Mouse (Mus musculus): Measurements from ENCODE around the gene Rbm42. TPM values are rescaled to one million over a fixed set of nuclear protein-coding genes. Genes with fewer than 3 reads are reported as not detected.

Gene Rbm42
- polyA plus RNA-seq, 1 experiment: 24.9 TPM

GRCm38 (mm10) chr7:30599933-30600353 is 50.2 kb downstream of the Rbm42 start:
- 5% methylated on average over 16 of the region's 16 CpGs for WGBS
- Histone ChIP-seq H3K27ac (ENCODE audit: control insufficient read depth, insufficient read depth, low read depth, low read length, poor library complexity) (no peak overlapping the region), H3K4me1 (ENCODE audit: control insufficient read depth, insufficient read depth, low read length) (no peaks in the 10 kb centered on the region; the same call in 1 of the 2 replicates), H3K4me3 (replicated peaks; ENCODE audit: control insufficient read depth, low read depth, low read length) (no peak overlapping the region)
- TF ChIP-seq POLR2A (IDR thresholded peaks at IDR 0.05; ENCODE audit: borderline replicate concordance, control insufficient read depth, low read depth, low read length) (no peak), CTCF (IDR thresholded peaks at IDR 0.05; ENCODE audit: control insufficient read depth, insufficient read depth, low read length) (no peak)

GRCm38 (mm10) chr7:30598786-30599185 is 51.3 kb downstream of the Rbm42 start, which contains the start of gene Zbtb32:
TSS of gene Zbtb32 (minus strand) at chr7:30598909.
- Histone ChIP-seq H3K27ac (ENCODE audit: control insufficient read depth, insufficient read depth, low read depth, low read length, poor library complexity) (no peak within 1 kb of the TSS), H3K4me1 (ENCODE audit: control insufficient read depth, insufficient read depth, low read length) (peaks cover 2% of the 10 kb centered on the region; the same call in 1 of the 2 replicates), H3K4me3 (replicated peaks; ENCODE audit: control insufficient read depth, low read depth, low read length) (no peak within 1 kb of the TSS)
- 91% methylated on average over 12 of the region's 12 CpGs for WGBS
- no peak for TF ChIP-seq POLR2A (IDR thresholded peaks at IDR 0.05; ENCODE audit: borderline replicate concordance, control insufficient read depth, low read depth, low read length)
- no peak for TF ChIP-seq CTCF (IDR thresholded peaks at IDR 0.05; ENCODE audit: control insufficient read depth, insufficient read depth, low read length)

GRCm38 (mm10) chr7:30596811-30597210 is 53.3 kb downstream of the Rbm42 start:
- 83% methylated on average over 5 of the region's 5 CpGs for WGBS
- Histone ChIP-seq H3K27ac (ENCODE audit: control insufficient read depth, insufficient read depth, low read depth, low read length, poor library complexity) (no peak overlapping the region), H3K4me3 (replicated peaks; ENCODE audit: control insufficient read depth, low read depth, low read length) (no peak overlapping the region), H3K4me1 (ENCODE audit: control insufficient read depth, insufficient read depth, low read length) (peaks cover 3% of the 10 kb centered on the region; the same call in 1 of the 2 replicates)
- TF ChIP-seq POLR2A (IDR thresholded peaks at IDR 0.05; ENCODE audit: borderline replicate concordance, control insufficient read depth, low read depth, low read length): no peak
- TF ChIP-seq CTCF (IDR thresholded peaks at IDR 0.05; ENCODE audit: control insufficient read depth, insufficient read depth, low read length): no peak

- no peak overlapping the region for H3K27ac ChIP-seq (ENCODE audit: control insufficient read depth, insufficient read depth, low read depth, low read length, poor library complexity)
- 74% methylated on average over 5 of the region's 5 CpGs for WGBS
- H3K4me1 ChIP-seq (ENCODE audit: control insufficient read depth, insufficient read depth, low read length): peaks cover 3% of the 10 kb centered on the region; the same call in 1 of the 2 replicates
- H3K4me3 ChIP-seq (replicated peaks; ENCODE audit: control insufficient read depth, low read depth, low read length): no peak overlapping the region
- TF ChIP-seq POLR2A (IDR thresholded peaks at IDR 0.05; ENCODE audit: borderline replicate concordance, control insufficient read depth, low read depth, low read length): no peak
- TF ChIP-seq CTCF (IDR thresholded peaks at IDR 0.05; ENCODE audit: control insufficient read depth, insufficient read depth, low read length): no peak
Observed at GRCm38 (mm10) chr7:30596093-30596492, 54.0 kb downstream of the Rbm42 start.

GRCm38 (mm10) chr7:30594510-30595024 is 55.5 kb downstream of the Rbm42 start:
- no peak overlapping the region for H3K27ac ChIP-seq (ENCODE audit: control insufficient read depth, insufficient read depth, low read depth, low read length, poor library complexity)
- 39% methylated on average over 4 of the region's 4 CpGs for WGBS

GRCm38 (mm10) chr7:30593579-30594509 is 56.3 kb downstream of the Rbm42 start:
- Histone ChIP-seq H3K27ac (ENCODE audit: control insufficient read depth, insufficient read depth, low read depth, low read length, poor library complexity) (no peak overlapping the region), H3K4me3 (replicated peaks; ENCODE audit: control insufficient read depth, low read depth, low read length) (no peak overlapping the region), H3K4me1 (ENCODE audit: control insufficient read depth, insufficient read depth, low read length) (peaks cover 3% of the 10 kb centered on the region; the same call in 1 of the 2 replicates)
- WGBS: 64% methylated on average over 10 of the region's 10 CpGs
- TF ChIP-seq POLR2A (IDR thresholded peaks at IDR 0.05; ENCODE audit: borderline replicate concordance, control insufficient read depth, low read depth, low read length): no peak
- TF ChIP-seq CTCF (IDR thresholded peaks at IDR 0.05; ENCODE audit: control insufficient read depth, insufficient read depth, low read length): no peak

More at GRCm38 (mm10) chr7:30594510-30595024, 55.5 kb downstream of the Rbm42 start:
- H3K4me1 ChIP-seq (ENCODE audit: control insufficient read depth, insufficient read depth, low read length): peaks cover 3% of the 10 kb centered on the region; the same call in 1 of the 2 replicates
- TF ChIP-seq POLR2A (IDR thresholded peaks at IDR 0.05; ENCODE audit: borderline replicate concordance, control insufficient read depth, low read depth, low read length): no peak
- no peak for TF ChIP-seq CTCF (IDR thresholded peaks at IDR 0.05; ENCODE audit: control insufficient read depth, insufficient read depth, low read length)
- H3K4me3 ChIP-seq (replicated peaks; ENCODE audit: control insufficient read depth, low read depth, low read length): no peak overlapping the region

GRCm38 (mm10) chr7:30592772-30593423 is 57.2 kb downstream of the Rbm42 start:
- 50% methylated on average over 5 of the region's 5 CpGs for WGBS
- no peak overlapping the region for H3K4me3 ChIP-seq (replicated peaks; ENCODE audit: control insufficient read depth, low read depth, low read length)
- peaks cover 3% of the 10 kb centered on the region; the same call in 1 of the 2 replicates for H3K4me1 ChIP-seq (ENCODE audit: control insufficient read depth, insufficient read depth, low read length)
- H3K27ac ChIP-seq (ENCODE audit: control insufficient read depth, insufficient read depth, low read depth, low read length, poor library complexity): no peak overlapping the region; the same call in 1 of the 2 replicates
- TF ChIP-seq POLR2A (IDR thresholded peaks at IDR 0.05; ENCODE audit: borderline replicate concordance, control insufficient read depth, low read depth, low read length) (no peak), CTCF (IDR thresholded peaks at IDR 0.05; ENCODE audit: control insufficient read depth, insufficient read depth, low read length) (no peak)

- WGBS: 90% methylated on average over 4 of the region's 4 CpGs
- H3K4me1 ChIP-seq (ENCODE audit: control insufficient read depth, insufficient read depth, low read length): peaks cover 3% of the 10 kb centered on the region; the same call in 1 of the 2 replicates
Observed at GRCm38 (mm10) chr7:30591605-30591951, 58.5 kb downstream of the Rbm42 start.

More at GRCm38 (mm10) chr7:30591605-30591951, 58.5 kb downstream of the Rbm42 start:
- Histone ChIP-seq H3K27ac (ENCODE audit: control insufficient read depth, insufficient read depth, low read depth, low read length, poor library complexity) (no peak overlapping the region), H3K4me3 (replicated peaks; ENCODE audit: control insufficient read depth, low read depth, low read length) (no peak overlapping the region)
- TF ChIP-seq CTCF (IDR thresholded peaks at IDR 0.05; ENCODE audit: control insufficient read depth, insufficient read depth, low read length) (no peak), POLR2A (IDR thresholded peaks at IDR 0.05; ENCODE audit: borderline replicate concordance, control insufficient read depth, low read depth, low read length) (no peak)

Other genes starting within 250 kb of the Rbm42 start
- gene Tyrobp, start 236.6 kb downstream of the Rbm42 start, polyA plus RNA-seq (2011; ENCODE audit: insufficient read depth, insufficient read length, low replicate concordance, missing spikeins): 164 and 433 TPM in 2 replicates
- gene Hcst, start 230.5 kb downstream of the Rbm42 start, polyA plus RNA-seq (2011; ENCODE audit: insufficient read depth, insufficient read length, low replicate concordance, missing spikeins): 47.8 and 107 TPM in 2 replicates
- gene Nfkbid, start 228.6 kb downstream of the Rbm42 start, polyA plus RNA-seq (2011; ENCODE audit: insufficient read depth, insufficient read length, low replicate concordance, missing spikeins): 12.3 and 34.2 TPM in 2 replicates
- gene Aplp1, start 204.8 kb downstream of the Rbm42 start, polyA plus RNA-seq (2011; ENCODE audit: insufficient read depth, insufficient read length, low replicate concordance, missing spikeins): 6.2 TPM in 1 of 2 replicates, not detected in the other
- 0.25 and 4.8 TPM in 2 replicates for gene Kirrel2, start 192.6 kb downstream of the Rbm42 start, polyA plus RNA-seq (2011; ENCODE audit: insufficient read depth, insufficient read length, low replicate concordance, missing spikeins)
- 1.5 TPM in 1 of 2 replicates, not detected in the other for gene Nphs1, start 192.0 kb downstream of the Rbm42 start, polyA plus RNA-seq (2011; ENCODE audit: insufficient read depth, insufficient read length, low replicate concordance, missing spikeins)
- gene Prodh2, start 156.7 kb downstream of the Rbm42 start, polyA plus RNA-seq (2011; ENCODE audit: insufficient read depth, insufficient read length, low replicate concordance, missing spikeins): 1.9 and 3.1 TPM in 2 replicates
- 45.1 and 61.6 TPM in 2 replicates for gene Arhgap33, start 115.3 kb downstream of the Rbm42 start, polyA plus RNA-seq (2011; ENCODE audit: insufficient read depth, insufficient read length, low replicate concordance, missing spikeins)
- gene Hspb6, start 98.1 kb downstream of the Rbm42 start, polyA plus RNA-seq (2011; ENCODE audit: insufficient read depth, insufficient read length, low replicate concordance, missing spikeins): 13.1 and 19.0 TPM in 2 replicates
- 4.2 and 12.8 TPM in 2 replicates for gene Proser3, start 98.0 kb downstream of the Rbm42 start, polyA plus RNA-seq (2011; ENCODE audit: insufficient read depth, insufficient read length, low replicate concordance, missing spikeins)
- 22.2 and 47.7 TPM in 2 replicates for gene Lin37, start 90.5 kb downstream of the Rbm42 start, polyA plus RNA-seq (2011; ENCODE audit: insufficient read depth, insufficient read length, low replicate concordance, missing spikeins)
- 28.8 and 71.1 TPM in 2 replicates for gene U2af1l4, start 87.0 kb downstream of the Rbm42 start, polyA plus RNA-seq (2011; ENCODE audit: insufficient read depth, insufficient read length, low replicate concordance, missing spikeins)
- 7.6 and 11.0 TPM in 2 replicates for gene Gm49396, start 87.0 kb downstream of the Rbm42 start, polyA plus RNA-seq (2011; ENCODE audit: insufficient read depth, insufficient read length, low replicate concordance, missing spikeins)
- 50.7 and 98.9 TPM in 2 replicates for gene Psenen, start 86.7 kb downstream of the Rbm42 start, polyA plus RNA-seq (2011; ENCODE audit: insufficient read depth, insufficient read length, low replicate concordance, missing spikeins)
- gene Igflr1, start 84.9 kb downstream of the Rbm42 start, polyA plus RNA-seq (2011; ENCODE audit: insufficient read depth, insufficient read length, low replicate concordance, missing spikeins): 11.3 and 15.7 TPM in 2 replicates
- gene Kmt2b, start 61.6 kb downstream of the Rbm42 start, polyA plus RNA-seq (2011; ENCODE audit: insufficient read depth, insufficient read length, low replicate concordance, missing spikeins): 35.5 and 102 TPM in 2 replicates
- gene Zbtb32, start 51.4 kb downstream of the Rbm42 start, polyA plus RNA-seq (2011; ENCODE audit: insufficient read depth, insufficient read length, low replicate concordance, missing spikeins): 3.1 TPM in 1 of 2 replicates, not detected in the other
- 1.4 TPM in 1 of 2 replicates, not detected in the other for gene Upk1a, start 37.5 kb downstream of the Rbm42 start, polyA plus RNA-seq (2011; ENCODE audit: insufficient read depth, insufficient read length, low replicate concordance, missing spikeins)
- gene Cox6b1, start 24.2 kb downstream of the Rbm42 start, polyA plus RNA-seq (2011; ENCODE audit: insufficient read depth, insufficient read length, low replicate concordance, missing spikeins): 443 and 613 TPM in 2 replicates
- gene Etv2, start 14.5 kb downstream of the Rbm42 start, polyA plus RNA-seq (2011; ENCODE audit: insufficient read depth, insufficient read length, low replicate concordance, missing spikeins): not detected in 2 replicates
- 19.5 and 32.1 TPM in 2 replicates for gene Haus5, start 14.7 kb upstream of the Rbm42 start, polyA plus RNA-seq (2011; ENCODE audit: insufficient read depth, insufficient read length, low replicate concordance, missing spikeins)
- not detected in 2 replicates for gene Pmis2, start 21.3 kb upstream of the Rbm42 start, polyA plus RNA-seq (2011; ENCODE audit: insufficient read depth, insufficient read length, low replicate concordance, missing spikeins)
- gene 2200002J24Rik, start 48.6 kb upstream of the Rbm42 start, polyA plus RNA-seq (2011; ENCODE audit: insufficient read depth, insufficient read length, low replicate concordance, missing spikeins): not detected in 2 replicates
- gene Atp4a, start 61.9 kb upstream of the Rbm42 start, polyA plus RNA-seq (2011; ENCODE audit: insufficient read depth, insufficient read length, low replicate concordance, missing spikeins): 0.95 TPM in 1 of 2 replicates, not detected in the other
- gene Tmem147, start 79.2 kb upstream of the Rbm42 start, polyA plus RNA-seq (2011; ENCODE audit: insufficient read depth, insufficient read length, low replicate concordance, missing spikeins): 49.6 and 95.6 TPM in 2 replicates
- gene Gapdhs, start 93.4 kb upstream of the Rbm42 start, polyA plus RNA-seq (2011; ENCODE audit: insufficient read depth, insufficient read length, low replicate concordance, missing spikeins): not detected in 2 replicates
- 3.5 and 6.4 TPM in 2 replicates for gene Sbsn, start 101.2 kb upstream of the Rbm42 start, polyA plus RNA-seq (2011; ENCODE audit: insufficient read depth, insufficient read length, low replicate concordance, missing spikeins)
- gene Dmkn, start 113.4 kb upstream of the Rbm42 start, polyA plus RNA-seq (2011; ENCODE audit: insufficient read depth, insufficient read length, low replicate concordance, missing spikeins): 3.1 TPM in 1 of 2 replicates, not detected in the other
- gene Krtdap, start 137.6 kb upstream of the Rbm42 start, polyA plus RNA-seq (2011; ENCODE audit: insufficient read depth, insufficient read length, low replicate concordance, missing spikeins): not detected in 2 replicates
- gene Ffar2, start 173.5 kb upstream of the Rbm42 start, polyA plus RNA-seq (2011; ENCODE audit: insufficient read depth, insufficient read length, low replicate concordance, missing spikeins): 3.6 and 18.3 TPM in 2 replicates
- not detected in 2 replicates for gene Ffar3, start 205.9 kb upstream of the Rbm42 start, polyA plus RNA-seq (2011; ENCODE audit: insufficient read depth, insufficient read length, low replicate concordance, missing spikeins)
- 2.1 and 4.9 TPM in 2 replicates for gene Ffar1, start 211.2 kb upstream of the Rbm42 start, polyA plus RNA-seq (2011; ENCODE audit: insufficient read depth, insufficient read length, low replicate concordance, missing spikeins)
- 24.0 and 59.4 TPM in 2 replicates for gene Cd22, start 230.0 kb upstream of the Rbm42 start, polyA plus RNA-seq (2011; ENCODE audit: insufficient read depth, insufficient read length, low replicate concordance, missing spikeins)

Data from bone marrow, adult 2 months (tissue).